Mouse (Mus musculus): Measurements from ENCODE around the gene Eci1. TPM values are rescaled to one million over a fixed set of nuclear protein-coding genes. Genes with fewer than 3 reads are reported as not detected.

The Eci1 gene
- polyA plus RNA-seq (2015; fragmentation: Nextera tagmentation; extraction: Ambion mirVana) = 213 and 235 TPM in 2 replicates

DNA sequence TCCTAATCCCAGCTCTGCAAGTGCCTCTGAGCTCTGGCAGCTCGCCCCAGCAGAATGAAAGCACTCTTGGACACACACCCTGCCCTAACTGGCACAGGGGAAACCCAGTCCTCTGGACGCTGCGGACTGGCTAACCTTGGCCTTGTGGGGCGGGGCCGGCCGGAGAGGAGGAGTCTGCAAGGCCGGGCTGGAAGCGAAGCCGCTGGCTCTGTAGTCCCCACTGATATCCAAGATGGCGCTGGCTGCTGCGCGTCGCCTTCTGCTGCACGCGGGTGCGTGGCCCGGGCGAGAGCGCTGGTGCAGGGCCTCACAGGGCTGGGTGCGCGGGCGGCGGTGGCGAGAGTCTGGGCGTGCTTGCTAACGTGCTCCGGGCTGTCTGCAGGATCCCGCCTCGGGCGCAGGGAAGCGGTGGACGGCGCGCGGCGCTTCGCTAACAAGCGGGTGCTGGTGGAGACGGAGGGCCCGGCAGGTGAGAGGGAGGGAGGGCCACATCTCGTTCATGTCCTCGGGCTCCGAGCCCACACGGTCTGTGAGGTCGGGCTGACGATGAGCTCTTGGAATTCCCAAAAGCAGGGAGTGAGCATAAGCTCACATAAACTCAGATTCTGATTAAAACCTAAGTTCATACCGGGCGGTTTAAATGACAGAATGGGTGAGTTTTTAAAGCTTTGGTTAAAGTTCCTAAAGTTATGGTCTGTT, at the start of gene Eci1:
TSS of gene Eci1 (plus strand) at position 171 of the 699 bp plus-strand sequence.

GRCm38 (mm10) chr17:24414230-24414976, 12.0 kb upstream of the Eci1 start, which contains the start of gene Rnps1:
Rnps1 (plus strand) TSS chr17:24414565.

GRCm38 (mm10) chr17:24442632-24443155, 16.3 kb downstream of the Eci1 start, which contains the start of gene Dnase1l2:
Dnase1l2 (minus strand) TSS chr17:24443105.

GRCm38 (mm10) chr17:24469910-24470602, 43.6 kb downstream of the Eci1 start, which contains the start of the genes E4f1 and Pgp:
E4f1 (minus strand) TSS chr17:24470313.
Pgp (plus strand) TSS chr17:24470392.

DNA sequence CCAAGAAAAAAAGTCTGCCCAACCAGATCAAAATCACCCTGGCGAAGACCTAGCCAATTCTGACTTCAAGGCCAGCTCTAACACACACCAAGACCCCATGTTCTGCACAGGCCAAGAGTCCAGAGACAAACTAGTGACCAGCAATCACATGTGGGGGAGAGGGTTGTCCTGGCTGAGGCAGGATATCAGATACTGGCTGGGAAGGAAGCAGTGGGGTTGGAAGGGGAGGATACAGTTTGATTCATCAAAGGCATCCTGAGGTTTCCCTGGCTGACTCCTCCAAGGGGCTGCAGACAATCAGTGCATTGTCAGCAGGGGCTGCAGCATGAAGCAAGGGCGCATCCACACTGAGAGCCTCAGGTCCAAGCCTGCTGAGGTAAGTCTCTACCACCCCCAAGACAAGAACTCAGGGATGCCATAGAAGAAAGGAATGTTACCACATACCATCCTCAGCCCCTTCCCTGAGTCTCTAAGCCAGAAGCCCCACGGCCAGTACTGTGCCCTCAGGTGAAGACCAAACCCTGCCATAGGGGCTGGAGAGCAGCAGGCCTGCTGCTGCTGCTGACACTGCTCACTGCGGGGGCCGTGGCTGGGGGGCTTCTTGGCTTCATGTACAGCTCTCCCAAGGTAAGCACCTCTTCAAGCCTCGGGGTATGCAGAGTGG, 47.3 kb downstream of the Eci1 start, which contains the start of gene Bricd5:
TSS of gene Bricd5 (plus strand) at position 273 of the 664 bp plus-strand sequence.

GRCm38 (mm10) chr17:24478663-24479380, 52.4 kb downstream of the Eci1 start, which contains the start of gene Mlst8:
Mlst8 (minus strand) TSS chr17:24479078.

GRCm38 (mm10) chr17:24488186-24488661, 61.8 kb downstream of the Eci1 start, which contains the start of gene Caskin1:
Caskin1 (plus strand) TSS chr17:24488601.

Other genes with a start within 250 kb of the Eci1 start
- gene Tbc1d24, start 221.1 kb upstream of the Eci1 start, polyA plus RNA-seq (2015; fragmentation: Nextera tagmentation; extraction: Ambion mirVana) = 2.4 and 3.2 TPM in 2 replicates
- 1.9 and 2.1 TPM in 2 replicates for gene Ntn3, start 217.1 kb upstream of the Eci1 start, polyA plus RNA-seq (2015; fragmentation: Nextera tagmentation; extraction: Ambion mirVana)
- gene Tedc2, start 205.8 kb upstream of the Eci1 start, polyA plus RNA-seq (2015; fragmentation: Nextera tagmentation; extraction: Ambion mirVana) = 3.7 and 4.5 TPM in 2 replicates
- gene Ccnf, start 175.2 kb upstream of the Eci1 start, polyA plus RNA-seq (2015; fragmentation: Nextera tagmentation; extraction: Ambion mirVana) = 8.0 and 9.4 TPM in 2 replicates
- not detected in 2 replicates for gene Abca17, start 75.6 kb upstream of the Eci1 start, polyA plus RNA-seq (2015; fragmentation: Nextera tagmentation; extraction: Ambion mirVana)
- 4.2 and 5.4 TPM in 2 replicates for gene Abca3, start 74.7 kb upstream of the Eci1 start, polyA plus RNA-seq (2015; fragmentation: Nextera tagmentation; extraction: Ambion mirVana)
- 110 and 113 TPM in 2 replicates for gene Rnps1, start 12.1 kb upstream of the Eci1 start, polyA plus RNA-seq (2015; fragmentation: Nextera tagmentation; extraction: Ambion mirVana)
- gene Dnase1l2, start 16.5 kb downstream of the Eci1 start, polyA plus RNA-seq (2015; fragmentation: Nextera tagmentation; extraction: Ambion mirVana) = 0.87 and 2.3 TPM in 2 replicates
- 13.3 and 13.6 TPM in 2 replicates for gene E4f1, start 43.7 kb downstream of the Eci1 start, polyA plus RNA-seq (2015; fragmentation: Nextera tagmentation; extraction: Ambion mirVana)
- gene Pgp, start 43.8 kb downstream of the Eci1 start, polyA plus RNA-seq (2015; fragmentation: Nextera tagmentation; extraction: Ambion mirVana) = 56.2 and 57.5 TPM in 2 replicates
- 0.40 TPM in 1 of 2 replicates, not detected in the other for gene Bricd5, start 47.2 kb downstream of the Eci1 start, polyA plus RNA-seq (2015; fragmentation: Nextera tagmentation; extraction: Ambion mirVana)
- 8.4 and 8.8 TPM in 2 replicates for gene Mlst8, start 52.4 kb downstream of the Eci1 start, polyA plus RNA-seq (2015; fragmentation: Nextera tagmentation; extraction: Ambion mirVana)
- gene Caskin1, start 62.0 kb downstream of the Eci1 start, polyA plus RNA-seq (2015; fragmentation: Nextera tagmentation; extraction: Ambion mirVana) = 0.29 and 0.34 TPM in 2 replicates
- gene Traf7, start 101.3 kb downstream of the Eci1 start, polyA plus RNA-seq (2015; fragmentation: Nextera tagmentation; extraction: Ambion mirVana) = 43.2 and 46.8 TPM in 2 replicates
- 0.39 and 0.69 TPM in 2 replicates for gene Rab26, start 107.6 kb downstream of the Eci1 start, polyA plus RNA-seq (2015; fragmentation: Nextera tagmentation; extraction: Ambion mirVana)
- 12.6 TPM in 2 replicates for gene Pkd1, start 123.2 kb downstream of the Eci1 start, polyA plus RNA-seq (2015; fragmentation: Nextera tagmentation; extraction: Ambion mirVana)
- gene Tsc2, start 206.0 kb downstream of the Eci1 start, polyA plus RNA-seq (2015; fragmentation: Nextera tagmentation; extraction: Ambion mirVana) = 25.6 and 31.9 TPM in 2 replicates
- 11.1 TPM in 2 replicates for gene Nthl1, start 206.0 kb downstream of the Eci1 start, polyA plus RNA-seq (2015; fragmentation: Nextera tagmentation; extraction: Ambion mirVana)
- 38.9 and 45.6 TPM in 2 replicates for gene Slc9a3r2, start 223.7 kb downstream of the Eci1 start, polyA plus RNA-seq (2015; fragmentation: Nextera tagmentation; extraction: Ambion mirVana)
- not detected in 2 replicates for gene Npw, start 231.8 kb downstream of the Eci1 start, polyA plus RNA-seq (2015; fragmentation: Nextera tagmentation; extraction: Ambion mirVana)
- 9.0 and 11.7 TPM in 2 replicates for gene Zfp598, start 243.0 kb downstream of the Eci1 start, polyA plus RNA-seq (2015; fragmentation: Nextera tagmentation; extraction: Ambion mirVana)